Mouse (Mus musculus) small intestine, adult 2 months (tissue): Measurements from ENCODE around the gene Iqcn.

Experiments
- CTCF ChIP-seq: fragments of 200-500 bp; IDR thresholded peaks from 2 replicates; pipeline ENCODE4 v1.5.1; 2012; ENCODE audit warnings: low read depth, mild to moderate bottlenecking, control low read depth, inconsistent platforms, low read length, moderate library complexity, mixed read lengths; ENCODE audit not compliant: insufficient replicate concordance, insufficient read length; ENCODE audit errors: extremely low read depth
- POLR2A ChIP-seq: fragments of 200-500 bp; IDR thresholded peaks from 2 replicates; pipeline ENCODE4 v1.6.1; 2012; ENCODE audit warnings: low read depth, mild to moderate bottlenecking, control low read depth, inconsistent platforms, low read length, moderate library complexity

DNA sequence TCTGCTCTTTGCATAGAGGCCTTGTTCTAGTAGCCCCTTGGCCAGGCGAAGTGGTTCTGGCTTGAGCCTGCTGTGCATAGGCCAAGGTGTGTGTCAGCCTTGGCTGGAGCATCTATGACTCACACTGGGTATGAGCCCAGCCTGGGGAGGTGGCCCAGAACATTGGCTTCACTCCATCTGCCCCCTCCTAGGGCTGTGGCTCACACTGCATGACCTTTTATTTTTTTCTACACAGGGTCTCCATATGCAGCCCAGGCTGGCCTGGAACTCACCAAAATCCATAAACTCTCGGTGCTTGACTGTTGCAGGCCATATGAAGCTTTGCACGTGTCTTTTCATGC, 445 bp upstream of the Iqcn start:
- no peak for TF ChIP-seq CTCF
- no peak for TF ChIP-seq POLR2A
